Mouse (Mus musculus): ENCODE data around the gene Zfp212.

DNA sequence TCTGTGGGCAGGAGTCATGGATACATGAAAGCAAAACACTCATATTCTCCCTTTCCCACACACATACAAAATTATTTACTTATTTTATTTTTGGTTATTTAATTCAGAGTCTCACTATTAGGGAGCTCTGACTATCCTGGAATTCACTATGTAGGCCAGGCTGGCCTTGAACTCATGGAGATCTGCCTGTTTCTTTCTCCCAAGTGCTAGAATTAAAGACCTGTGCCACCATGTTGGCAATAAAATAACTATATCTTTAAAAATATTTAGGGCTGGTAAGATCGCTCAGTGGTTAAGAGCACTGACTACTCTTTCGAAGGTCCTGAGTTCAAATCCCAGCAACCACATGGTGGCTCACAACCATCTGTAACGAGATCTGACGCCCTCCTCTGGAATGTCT lies 27.1 kb downstream of the Zfp212 start:
- no peak for TF ChIP-seq CTCF (IDR thresholded peaks at IDR 0.05; ENCODE audit: extremely low read depth, insufficient read length, insufficient replicate concordance, low read depth, low read length)
- no peak for TF ChIP-seq POLR2A (IDR thresholded peaks at IDR 0.05; ENCODE audit: low read depth, low read length)

Measured in small intestine, adult 2 months (tissue).